In genomic region chr19:6241274-6242107, GRCm38 (mm10) we compare ENCODE assay signal across 8 mouse cellular contexts. TPM values are rescaled to one million over a fixed set of nuclear protein-coding genes. Genes with fewer than 3 reads are reported as not detected.
DNase-seq lines count a peak whose midpoint lies in the region; ATAC-seq lines count a peak whose summit lies in the region.

Gene Atg2a, plus strand, starts transcription at chr19:6241668.

- peak within 1 kb of the TSS; percentile 92 for H3K9ac ChIP-seq in heart, embryonic 14.5 days (ENCODE audit: low read length)
- H3K9ac ChIP-seq in liver, embryonic 13.5 days, result peak within 1 kb of the TSS; percentile 94
- peak within 1 kb of the TSS; percentile 81 for H3K9ac ChIP-seq in stomach, embryonic 16.5 days (ENCODE audit: low read length)

- no peaks in the 10 kb centered on the region for H3K27me3 ChIP-seq in heart, embryonic 14.5 days (ENCODE audit: control insufficient read depth, insufficient read depth, low read length)
- H3K27me3 ChIP-seq in liver, embryonic 13.5 days, result no peaks in the 10 kb centered on the region
- no peaks in the 10 kb centered on the region for H3K27me3 ChIP-seq in stomach, embryonic 16.5 days (ENCODE audit: control insufficient read depth, insufficient read depth, low read length)

- H3K27ac ChIP-seq in heart, embryonic 14.5 days (replicated peaks in 1 of 2; ENCODE audit: control insufficient read depth in 1 of 2, insufficient read depth in 1 of 2, low read depth in 2 of 2, low read length in 2 of 2), result peak within 1 kb of the TSS; percentile 45 to 80
- H3K27ac ChIP-seq in liver, embryonic 13.5 days, result peak within 1 kb of the TSS; percentile 94
- H3K27ac ChIP-seq in stomach, embryonic 16.5 days (ENCODE audit: low read length), result peak within 1 kb of the TSS; percentile 56

- H3K4me1 ChIP-seq in heart, embryonic 14.5 days (ENCODE audit: control insufficient read depth in 2 of 2, insufficient read depth in 2 of 2, low read length in 2 of 2), result peaks cover 6 to 11% of the 10 kb centered on the region in 2 experiments
- peaks cover 63% of the 10 kb centered on the region for H3K4me1 ChIP-seq in liver, embryonic 13.5 days (replicated peaks)
- peaks cover 13% of the 10 kb centered on the region for H3K4me1 ChIP-seq in stomach, embryonic 16.5 days (ENCODE audit: control insufficient read depth, insufficient read depth, low read length)

- peaks cover 20% of the 10 kb centered on the region for H3K36me3 ChIP-seq in heart, embryonic 14.5 days (ENCODE audit: control insufficient read depth, insufficient read depth, low read length)
- peaks cover 28% of the 10 kb centered on the region for H3K36me3 ChIP-seq in liver, embryonic 13.5 days
- H3K36me3 ChIP-seq in stomach, embryonic 16.5 days (ENCODE audit: control insufficient read depth, insufficient read depth, low read length), result peaks cover 6% of the 10 kb centered on the region; the same call in 1 of the 2 replicates

- H3K9me3 ChIP-seq in heart, embryonic 14.5 days (ENCODE audit: control insufficient read depth, low read length), result no peaks in the 10 kb centered on the region
- H3K9me3 ChIP-seq in liver, embryonic 13.5 days (replicated peaks), result no peaks in the 10 kb centered on the region
- H3K9me3 ChIP-seq in stomach, embryonic 16.5 days (replicated peaks; ENCODE audit: control insufficient read depth, low read length), result no peaks in the 10 kb centered on the region

- peak within 1 kb of the TSS; percentile 86 for H3K4me2 ChIP-seq in heart, embryonic 14.5 days (ENCODE audit: low read length)
- H3K4me2 ChIP-seq in liver, embryonic 13.5 days, result peak within 1 kb of the TSS; percentile 94
- H3K4me2 ChIP-seq in stomach, embryonic 16.5 days (ENCODE audit: low read depth, low read length), result peak within 1 kb of the TSS; percentile 80

- under 1% methylated on average over 55 of the region's 55 CpGs for WGBS in heart, embryonic 14.5 days
- WGBS in liver, embryonic 13.5 days (ENCODE audit: insufficient replicate concordance), result under 1% methylated on average over 55 of the region's 55 CpGs
- WGBS in stomach, embryonic 16.5 days, result under 1% methylated on average over 55 of the region's 55 CpGs

- peak within 1 kb of the TSS; percentile 70 to 82 for H3K4me3 ChIP-seq in heart, embryonic 14.5 days (ENCODE audit: control insufficient read depth in 1 of 2, insufficient read depth in 1 of 2, low read depth in 1 of 2, low read length in 2 of 2)
- peak within 1 kb of the TSS; percentile 90 for H3K4me3 ChIP-seq in liver, embryonic 13.5 days (replicated peaks)
- H3K4me3 ChIP-seq in stomach, embryonic 16.5 days (replicated peaks; ENCODE audit: low read length), result peak within 1 kb of the TSS; percentile 69

- ATAC-seq in CD4-positive, CD25-positive, alpha-beta regulatory T cell, adult 4 months, result peak; percentile 92
- peak; percentile 90 for ATAC-seq in heart, embryonic 14.5 days (ENCODE audit: insufficient number of reproducible peaks, insufficient read depth, low FRiP score, low read depth)
- peak; percentile 88 for ATAC-seq in liver, embryonic 13.5 days (ENCODE audit: low read depth)
- ATAC-seq in stomach, embryonic 16.5 days (ENCODE audit: insufficient read depth, low FRiP score), result peak; percentile 95

- DNase-seq in c-Kit-negative CD71-positive TER-119-positive erythroid progenitor cells, embryonic 14.5 days (ENCODE audit: low read depth, low spot score), result peak; percentile 98
- DNase-seq in fibroblast of lung, adult 2 months (ENCODE audit: low read depth), result peak; percentile 99
- DNase-seq in kidney, postnatal 14 days, result peak; percentile 99
- peak; percentile 99 for DNase-seq in liver, embryonic 13.5 days
- peak; percentile 97 for DNase-seq in neural tube, embryonic 10.5 days (ENCODE audit: extremely low spot score, low spot score)

RNA-seq across cellular contexts. Expression of gene Atg2a, which starts in this region (rescaled TPM):
- 10 to 100 TPM; 10.4 to 14.7 TPM for polyA plus RNA-seq in CD4-positive, CD25-positive, alpha-beta regulatory T cell, adult 4 months (2017; shearing (Covaris generic))
- 7.1 and 7.8 TPM in 2 replicates for polyA plus RNA-seq in heart, embryonic 14.5 days (2014; fragmentation: Nextera tagmentation; extraction: Ambion mirVana)
- 4.1 and 4.8 TPM in 2 replicates for polyA plus RNA-seq in liver, embryonic 13.5 days (2015; fragmentation: Nextera tagmentation; extraction: Ambion mirVana)
- 9.3 and 11.2 TPM in 2 replicates for polyA plus RNA-seq in stomach, embryonic 16.5 days (2015; fragmentation: Nextera tagmentation; extraction: Ambion mirVana)

Comparison
In these comparisons a context has a peak if more than half of its experiments do, and no peak if none do; other contexts are left out.
1. Peak in every context shown above with its lines: DNase-seq, ATAC-seq, H3K4me3 ChIP-seq and H3K27ac ChIP-seq.